Mouse (Mus musculus) layer of hippocampus, adult 9-10 months (tissue): ENCODE measurements around the gene Slc25a11.

Source experiments
- DNase-seq: peaks from one replicate; pipeline ENCODE4 v3.0.0; 2022; ENCODE audit warnings: low spot score

Slc25a11 gene

DNA sequence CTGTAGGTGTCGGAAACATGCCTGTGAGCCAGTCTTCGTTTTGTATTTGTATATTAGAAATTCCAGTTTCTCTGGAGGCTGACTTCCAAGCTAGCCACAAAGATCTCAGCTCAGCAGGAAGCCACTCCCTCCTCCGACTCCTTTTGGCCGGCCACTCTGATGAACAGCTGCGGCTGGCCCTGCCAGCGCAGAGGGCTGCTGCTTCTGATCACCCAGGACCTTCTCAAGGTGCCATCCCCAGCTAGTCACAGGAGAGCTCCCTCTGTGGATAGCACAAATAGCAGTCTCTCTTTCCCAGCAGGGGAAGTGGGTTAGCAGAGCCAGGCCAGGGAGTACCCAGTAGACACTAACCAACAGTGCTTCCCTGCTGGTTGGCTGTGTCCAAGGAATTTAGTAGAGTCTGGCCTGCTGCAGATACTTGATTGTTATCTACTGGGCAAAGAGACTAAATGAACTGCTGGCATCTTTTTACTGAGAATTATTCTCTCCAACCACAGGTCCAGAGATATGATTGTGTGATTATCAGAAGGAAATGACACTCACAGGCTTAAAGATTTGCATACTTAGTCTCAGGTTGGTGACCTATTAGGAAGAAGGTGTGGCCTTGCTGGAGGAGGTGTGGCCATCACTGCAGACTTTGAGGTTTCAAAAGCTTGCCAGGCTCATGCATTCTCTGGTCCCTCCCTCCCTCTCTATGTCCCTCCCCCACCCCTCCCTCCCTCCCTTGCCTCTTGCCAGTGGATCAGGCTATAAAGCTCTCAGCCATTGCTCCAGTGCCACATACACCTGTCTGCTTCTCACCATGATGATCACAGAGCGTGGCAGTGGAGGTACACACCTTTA is 25.1 kb downstream of the Slc25a11 start:
- DNase-seq, result no peak

DNA sequence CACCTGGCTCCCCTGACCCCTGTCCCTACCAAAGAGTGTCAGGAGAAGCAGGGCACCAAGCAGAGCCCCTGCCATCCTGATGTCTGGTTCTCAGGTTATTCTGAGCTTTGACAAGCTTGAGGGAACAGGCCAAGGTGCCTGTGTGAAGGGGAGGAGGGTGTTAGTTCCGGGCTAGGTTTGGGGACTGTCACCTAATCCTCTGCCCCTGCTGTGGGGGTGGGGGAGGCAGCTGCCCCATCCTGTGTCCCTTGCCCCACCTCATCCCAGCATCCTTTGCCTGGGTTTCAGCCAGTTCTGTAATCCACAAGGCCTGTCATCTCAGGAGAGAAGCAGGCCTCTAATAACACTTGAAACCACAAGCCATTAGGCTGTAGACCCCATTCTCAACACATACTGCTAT is 28.2 kb downstream of the Slc25a11 start, which contains the start of gene Chrne:
Chrne (minus strand) TSS at position 116 of the 400 bp plus-strand sequence.
- DNase-seq, result no peak

DNA sequence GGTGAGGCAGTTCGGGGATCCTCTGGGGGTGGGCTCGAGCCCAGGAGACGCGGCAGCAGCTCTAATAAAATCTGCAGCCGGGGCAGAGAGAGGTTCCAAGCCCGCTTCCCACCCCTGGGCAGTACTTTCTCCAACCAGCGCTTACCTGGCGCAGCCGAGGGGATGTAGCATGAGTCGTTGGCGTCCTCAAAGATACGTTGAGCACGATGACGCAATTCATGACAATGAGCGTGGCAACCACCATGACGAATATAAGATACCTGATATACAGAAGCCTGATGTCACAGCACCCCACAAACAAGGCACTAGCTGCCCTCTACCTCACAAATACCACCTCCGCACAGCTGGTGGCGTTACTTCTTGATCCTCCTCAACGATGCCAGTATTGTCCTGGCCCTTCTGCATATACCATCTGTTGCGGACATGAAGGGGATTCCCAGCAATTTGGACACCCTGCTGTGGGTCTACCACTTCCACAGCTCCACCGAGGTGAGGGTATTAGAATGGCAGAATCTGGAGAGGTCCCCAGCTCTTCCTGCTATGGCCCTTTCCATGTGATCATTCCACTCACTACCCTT is 31.7 kb downstream of the Slc25a11 start, which contains the start of gene 4930544D05Rik:
4930544D05Rik (plus strand) TSS at position 333 of the 578 bp plus-strand sequence.
- no peak for DNase-seq

DNA sequence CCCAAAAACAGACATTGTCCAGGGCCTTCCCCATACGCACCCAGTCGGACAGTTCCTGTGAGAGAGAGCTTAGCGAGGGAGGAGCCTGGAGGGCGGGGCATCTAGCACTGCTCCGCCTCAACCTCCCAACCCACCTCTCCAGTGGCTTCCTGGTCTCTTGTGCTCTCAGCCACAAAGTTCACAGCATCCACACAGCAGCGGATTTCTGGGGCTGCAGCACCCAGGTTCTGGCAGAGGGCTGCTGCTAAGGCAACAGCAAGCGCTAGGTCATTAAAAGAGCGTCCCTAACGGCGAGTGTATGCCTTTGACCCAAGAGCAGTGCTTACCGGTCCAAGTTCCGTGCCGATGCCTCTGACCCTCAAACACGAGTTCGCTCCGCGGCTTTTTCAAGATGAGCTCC is 32.2 kb downstream of the Slc25a11 start:
- no peak for DNase-seq

DNA sequence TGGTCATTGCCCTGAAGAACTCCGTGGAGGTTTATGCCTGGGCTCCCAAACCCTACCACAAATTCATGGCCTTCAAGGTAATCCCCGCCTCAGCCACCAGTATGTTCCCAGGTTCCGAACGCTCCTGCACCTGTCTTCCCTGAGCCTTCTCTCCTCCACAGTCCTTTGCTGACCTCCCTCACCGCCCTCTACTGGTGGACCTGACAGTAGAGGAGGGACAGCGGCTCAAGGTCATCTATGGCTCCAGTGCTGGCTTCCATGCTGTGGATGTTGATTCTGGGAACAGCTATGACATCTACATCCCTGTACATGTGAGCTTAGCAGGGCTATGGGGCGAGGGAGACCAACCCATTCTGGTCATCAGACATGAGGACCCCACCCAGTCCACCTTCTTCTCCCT is 34.8 kb downstream of the Slc25a11 start:
- no peak for DNase-seq

DNA sequence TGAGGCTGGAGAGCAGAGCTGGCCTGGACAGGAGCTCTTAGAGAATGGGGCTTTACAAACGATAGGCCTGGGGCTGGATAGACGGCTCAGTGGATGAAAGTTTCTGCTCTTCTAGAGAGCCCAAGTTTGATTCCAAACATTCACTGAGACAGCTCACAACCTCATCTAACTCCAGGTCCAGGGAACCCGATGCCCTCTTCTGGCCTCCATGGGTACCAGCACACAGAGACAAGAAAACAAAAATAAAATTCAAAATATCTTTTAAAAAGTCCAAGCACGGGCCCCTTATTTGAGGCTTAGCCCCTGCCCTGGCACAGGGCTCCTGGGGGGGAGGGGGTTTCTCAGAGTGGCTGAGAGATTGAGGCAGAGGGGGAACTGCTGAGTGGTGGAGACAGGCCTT is 36.5 kb downstream of the Slc25a11 start:
- no peak for DNase-seq

DNA sequence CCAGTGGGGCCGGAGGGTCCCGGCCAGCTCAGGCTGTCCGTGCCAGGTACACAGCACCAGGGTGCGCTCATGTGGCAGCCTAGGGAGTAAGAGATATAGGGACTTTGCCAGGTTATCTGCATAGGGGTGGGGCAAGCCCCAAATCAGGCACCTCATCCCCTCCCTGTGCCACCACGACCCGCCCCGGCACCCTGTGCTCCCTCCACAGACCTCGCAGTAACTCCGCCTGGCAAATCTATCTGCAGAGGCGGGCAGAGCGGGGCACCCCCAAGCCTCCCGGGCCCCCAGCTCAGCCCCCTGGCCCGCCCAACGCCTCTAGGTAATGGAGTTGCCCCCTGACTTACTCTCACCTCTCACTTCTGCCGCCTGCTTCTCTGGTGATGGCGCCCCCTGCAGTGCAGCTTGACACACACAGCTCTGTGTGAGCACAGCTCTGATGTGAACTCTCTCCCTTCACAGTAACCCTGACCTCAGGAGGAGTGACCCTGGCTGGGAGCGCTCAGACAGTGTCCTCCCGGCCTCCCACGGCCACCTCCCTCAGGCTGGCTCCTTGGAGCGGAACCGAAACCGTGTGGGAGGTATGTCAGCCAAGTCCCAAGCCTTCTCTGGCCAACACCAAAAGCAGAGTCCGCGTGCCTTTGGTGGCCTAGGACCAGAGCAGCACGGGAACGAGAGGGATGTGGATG is 38.8 kb downstream of the Slc25a11 start:
- no peak for DNase-seq

DNA sequence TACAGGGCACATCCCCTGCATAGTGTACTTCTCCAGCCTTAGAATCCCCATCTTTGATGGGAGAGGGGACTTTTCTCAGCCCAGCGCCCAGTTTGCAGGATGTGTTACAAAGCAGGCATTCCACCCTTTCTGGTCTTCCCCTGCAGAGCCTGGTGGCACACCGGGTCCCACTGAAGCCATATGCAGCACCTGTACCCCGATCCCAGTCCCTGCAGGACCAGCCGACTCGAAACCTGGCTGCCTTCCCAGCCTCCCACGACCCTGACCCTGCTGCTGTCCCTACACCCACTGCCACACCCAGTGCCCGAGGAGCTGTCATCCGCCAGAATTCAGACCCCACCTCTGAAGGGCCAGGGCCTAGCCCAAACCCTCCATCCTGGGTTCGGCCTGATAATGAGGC is 39.7 kb downstream of the Slc25a11 start:
- DNase-seq, result no peak

DNA sequence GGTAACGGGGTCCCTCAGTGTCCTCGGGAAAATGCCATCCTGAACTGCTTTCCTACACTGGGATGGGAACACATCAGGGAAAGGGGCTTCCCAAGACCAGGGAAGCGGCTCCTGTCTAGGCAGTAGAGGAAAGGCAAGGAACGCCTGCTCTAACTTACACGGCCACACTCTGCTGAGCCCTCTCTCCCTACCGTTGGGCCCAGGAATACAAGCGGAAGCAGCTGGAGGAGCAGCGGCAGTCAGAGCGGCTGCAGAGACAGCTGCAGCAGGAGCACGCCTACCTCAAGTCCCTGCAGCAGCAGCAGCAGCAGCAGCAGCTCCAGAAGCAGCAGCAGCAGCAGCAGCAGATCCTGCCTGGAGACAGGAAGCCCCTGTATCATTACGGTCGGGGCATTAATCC is 40.6 kb downstream of the Slc25a11 start:
- DNase-seq, result no peak

DNA sequence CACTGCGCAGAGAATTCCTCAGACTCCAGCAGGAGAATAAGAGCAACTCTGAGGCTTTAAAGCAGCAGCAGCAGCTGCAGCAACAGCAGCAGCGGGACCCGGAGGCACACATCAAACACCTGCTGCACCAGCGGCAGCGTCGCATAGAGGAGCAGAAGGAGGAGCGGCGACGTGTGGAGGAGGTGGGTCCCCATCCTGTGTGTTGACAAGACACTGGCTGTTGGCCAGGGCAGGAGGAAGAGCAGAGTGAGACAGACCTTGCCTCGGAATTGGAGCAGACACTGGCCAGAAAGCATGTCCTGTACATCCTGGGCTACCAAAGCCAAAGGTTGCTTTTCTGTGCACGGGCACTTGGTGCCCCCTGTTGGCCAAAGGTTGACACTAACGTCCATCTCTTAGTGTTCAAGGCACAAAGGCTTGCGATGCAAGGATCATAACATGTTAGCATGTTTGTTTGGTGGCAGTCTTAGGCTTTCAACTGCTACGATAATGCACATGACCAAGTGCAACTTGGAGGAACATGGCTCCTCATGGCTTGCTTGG is 42.2 kb downstream of the Slc25a11 start:
- peak; percentile 63 for DNase-seq

DNA sequence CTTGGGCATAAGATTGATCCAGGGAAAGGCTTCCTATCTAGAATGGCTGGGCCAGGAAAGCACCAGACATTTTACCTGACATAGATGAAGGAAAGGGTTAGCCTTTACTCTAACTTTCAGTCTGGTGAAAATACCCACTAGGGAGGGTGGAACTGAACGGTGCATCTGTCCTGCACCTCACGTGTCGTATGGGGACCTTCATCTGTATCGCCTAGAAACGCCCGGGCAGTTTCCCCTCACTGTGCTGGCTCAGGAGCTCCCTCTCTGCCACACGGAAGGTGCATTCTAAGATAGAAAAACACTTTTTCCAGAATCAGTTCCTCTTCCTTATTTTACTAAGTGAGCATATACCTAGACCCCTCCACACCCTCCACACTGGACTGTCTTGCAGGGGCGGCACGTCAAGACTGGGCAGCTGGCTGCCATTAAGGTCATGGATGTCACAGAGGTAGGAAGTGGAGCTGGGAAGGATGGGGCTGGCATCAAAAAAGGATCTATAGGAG is 48.8 kb downstream of the Slc25a11 start:
- no peak for DNase-seq

DNA sequence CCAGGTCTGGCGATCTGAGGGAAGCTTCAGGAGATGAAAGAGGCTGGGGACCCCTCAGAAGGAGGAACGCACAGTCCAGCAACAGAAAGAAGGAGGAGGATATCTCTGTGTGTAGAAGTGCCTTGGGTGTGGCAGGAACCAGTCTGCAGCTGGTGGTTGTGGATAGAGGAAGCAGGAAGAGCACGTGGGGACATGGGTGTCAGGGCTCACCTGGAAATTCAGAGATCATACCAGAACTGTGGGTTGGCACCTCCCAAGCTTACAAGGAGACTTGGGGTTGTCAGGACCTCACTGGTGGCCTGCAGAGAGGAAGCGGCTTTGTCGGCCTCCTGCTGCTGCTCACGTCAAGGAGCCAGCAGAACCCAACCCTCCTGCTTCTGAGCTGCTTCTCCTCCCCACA is 50.0 kb downstream of the Slc25a11 start:
- no peak for DNase-seq

DNA sequence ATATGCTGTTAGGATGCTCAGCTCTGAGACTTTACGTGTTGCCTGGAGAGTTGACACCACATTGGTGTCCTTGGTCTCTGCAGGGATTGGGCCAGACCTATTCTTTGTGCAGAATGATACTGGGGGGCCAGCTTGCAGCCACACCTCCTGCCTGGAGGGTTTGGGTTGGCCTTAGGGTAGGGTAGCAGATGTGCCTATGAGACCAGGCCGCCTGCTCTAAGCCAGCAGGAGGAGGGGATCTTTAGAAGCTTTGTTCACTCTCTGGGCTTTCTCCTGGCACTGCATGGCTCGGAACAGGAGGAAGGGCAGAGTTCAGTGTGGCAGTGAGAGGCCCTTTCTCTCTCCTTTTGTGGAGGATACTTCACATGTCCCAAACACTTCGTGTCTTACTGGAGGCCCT is 51.2 kb downstream of the Slc25a11 start:
- DNase-seq, result no peak

DNA sequence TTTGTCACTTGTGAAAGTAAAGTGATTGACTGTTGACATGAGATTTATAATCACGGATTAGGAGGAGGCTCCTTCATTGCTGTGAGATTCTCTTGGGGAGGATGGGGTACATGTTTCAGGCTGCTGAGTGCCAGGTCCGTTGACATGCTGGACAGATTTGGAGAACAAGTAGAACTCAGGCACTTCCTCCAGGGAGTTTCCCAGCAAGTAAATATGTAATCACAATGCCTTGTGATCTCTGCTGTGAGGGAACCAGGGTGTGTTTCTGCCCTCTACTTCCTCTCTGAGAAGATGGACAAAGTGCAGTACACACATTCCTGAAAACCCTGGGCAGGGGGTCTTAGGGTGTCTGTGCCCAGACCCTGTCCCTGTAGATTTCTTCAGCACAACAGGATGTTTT is 51.6 kb downstream of the Slc25a11 start:
- no peak for DNase-seq

DNA sequence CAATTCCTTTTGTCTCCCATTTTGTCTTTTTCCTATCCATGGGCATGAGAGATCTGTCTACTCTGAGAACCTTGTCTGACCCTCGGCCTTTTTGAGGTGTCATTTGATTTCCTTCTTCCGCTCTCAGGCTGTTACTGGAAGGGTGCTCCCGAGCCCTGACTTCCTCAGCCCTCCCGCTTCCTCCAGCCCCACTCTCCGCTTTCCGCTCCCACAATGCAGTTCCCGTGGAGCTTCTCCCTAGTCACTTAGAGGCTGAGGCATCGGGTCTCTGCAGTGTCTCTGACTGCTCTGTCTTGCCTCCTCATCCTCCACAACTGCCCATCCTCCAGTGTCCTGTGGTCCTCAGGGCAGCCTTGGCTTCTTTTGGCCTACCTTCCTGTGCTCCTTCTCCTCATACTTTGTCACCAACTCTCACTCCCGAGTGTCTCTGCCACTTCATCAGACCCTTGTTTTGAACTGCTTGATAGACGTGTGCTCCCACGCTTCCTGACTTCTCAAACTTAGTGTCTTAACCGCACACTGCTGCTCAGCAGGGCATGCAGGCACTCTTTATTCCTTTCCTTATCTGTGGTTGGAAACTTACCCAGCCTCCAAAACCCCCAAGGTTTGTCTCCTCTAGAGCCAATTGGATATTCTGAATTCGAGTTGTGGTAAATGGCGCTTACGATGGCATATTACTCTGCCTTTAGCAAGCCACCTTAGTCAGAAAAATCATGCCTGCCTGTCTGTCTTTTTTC is 52.9 kb downstream of the Slc25a11 start:
- DNase-seq, result no peak
